Mouse (Mus musculus) CD8-positive naive resting alpha-beta T cell, adult 2 months (primary cell): ENCODE data around the gene Mecom.

Experiments used
- DNase-seq, 2 experiments: peaks; one replicate each; pipeline ENCODE4 v3.0.0; 2022; ENCODE audit warnings: low read depth in 2 of 2, low spot score in 2 of 2

The Mecom gene

DNA sequence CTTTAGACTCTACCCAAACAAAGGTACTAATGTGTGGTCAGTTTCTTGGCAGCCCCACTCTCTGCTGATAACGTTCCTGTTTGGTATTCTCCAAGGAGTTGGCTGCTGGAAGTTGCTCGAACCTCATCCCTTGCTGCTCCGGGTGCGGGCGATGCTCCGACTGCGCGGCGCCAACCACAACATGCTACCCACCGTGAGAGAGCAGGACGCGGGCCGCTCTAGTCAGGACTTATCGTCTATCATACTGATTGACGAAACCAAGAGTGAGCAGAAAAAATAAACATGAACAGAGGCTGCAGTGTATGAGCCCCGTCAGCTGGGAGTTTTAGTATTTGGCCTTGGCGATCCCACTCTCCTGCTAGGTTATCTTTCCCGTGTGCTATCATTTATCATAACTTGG is 441.3 kb downstream of the Mecom start:
- no peak for DNase-seq

DNA sequence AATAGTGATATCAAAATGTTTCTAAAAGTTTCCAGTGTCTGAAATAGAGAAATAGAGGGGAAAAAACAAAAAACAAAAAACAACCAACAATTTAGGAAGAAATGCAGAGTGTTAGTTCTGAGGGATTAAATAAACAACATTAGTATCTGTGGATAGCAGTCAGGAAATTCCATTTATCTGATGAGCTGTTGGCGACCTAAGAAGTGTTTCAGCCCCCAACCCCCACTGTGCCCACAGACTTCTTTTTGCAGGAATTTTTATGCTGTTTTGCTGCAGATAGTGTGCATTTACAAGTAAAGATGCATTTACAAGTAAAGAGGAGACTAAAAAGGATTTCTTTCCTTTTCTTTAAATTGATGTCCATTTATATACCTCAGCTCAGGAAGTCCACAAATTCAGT is 441.9 kb downstream of the Mecom start:
- no peak for DNase-seq

- DNase-seq = no peak
Observed at GRCm38 (mm10) chr3:30105194-30105823, 442.5 kb downstream of the Mecom start.

DNA sequence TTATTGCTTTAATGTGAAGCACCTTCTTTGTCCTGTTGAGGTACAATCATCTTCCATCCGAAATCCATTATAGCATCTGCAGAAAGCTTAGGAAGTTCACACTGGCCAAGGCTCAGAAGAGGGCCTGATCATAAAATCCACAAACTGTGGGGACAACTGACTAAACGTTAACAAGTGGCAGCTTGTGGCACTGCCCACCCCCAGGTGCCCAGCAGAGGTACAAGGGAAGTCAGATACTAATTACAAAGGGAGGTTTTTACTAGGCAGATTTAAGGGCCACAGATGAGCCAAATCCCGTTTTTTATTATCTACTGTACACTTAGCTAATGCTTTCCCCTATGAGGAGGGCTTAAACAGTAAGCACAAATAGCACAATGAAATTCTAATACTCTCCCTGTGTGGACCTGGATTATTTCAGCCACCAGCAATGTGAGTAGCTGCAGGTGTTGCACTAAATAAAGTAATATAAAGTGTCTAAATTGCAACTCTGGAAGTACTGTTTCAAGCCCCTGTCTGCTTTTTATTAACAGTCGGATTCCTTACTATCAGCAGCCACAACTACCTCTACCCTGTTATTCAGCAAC is 443.2 kb downstream of the Mecom start:
- DNase-seq = no peak

DNA sequence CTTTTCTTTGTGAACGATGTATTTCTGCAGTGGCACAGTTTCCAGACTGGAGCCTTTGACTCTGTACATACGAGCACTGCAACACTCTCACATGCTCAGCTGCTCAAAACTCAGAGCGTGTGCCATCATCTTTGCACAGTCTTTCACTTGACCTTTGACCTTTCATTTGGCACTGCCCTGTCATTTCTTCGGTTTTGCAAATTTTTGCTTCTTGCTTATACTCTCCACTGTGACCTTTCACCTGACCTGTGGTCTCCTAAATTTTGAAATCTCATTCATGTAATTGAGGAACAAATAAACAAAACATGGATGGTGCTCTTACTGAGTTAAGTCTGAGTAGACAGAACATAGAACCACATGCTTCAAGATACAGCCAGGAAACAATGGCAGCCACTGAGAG is 446.7 kb downstream of the Mecom start:
- no peak for DNase-seq

GRCm38 (mm10) chr3:30097713-30098112 is 450.1 kb downstream of the Mecom start:
- no peak for DNase-seq

DNA sequence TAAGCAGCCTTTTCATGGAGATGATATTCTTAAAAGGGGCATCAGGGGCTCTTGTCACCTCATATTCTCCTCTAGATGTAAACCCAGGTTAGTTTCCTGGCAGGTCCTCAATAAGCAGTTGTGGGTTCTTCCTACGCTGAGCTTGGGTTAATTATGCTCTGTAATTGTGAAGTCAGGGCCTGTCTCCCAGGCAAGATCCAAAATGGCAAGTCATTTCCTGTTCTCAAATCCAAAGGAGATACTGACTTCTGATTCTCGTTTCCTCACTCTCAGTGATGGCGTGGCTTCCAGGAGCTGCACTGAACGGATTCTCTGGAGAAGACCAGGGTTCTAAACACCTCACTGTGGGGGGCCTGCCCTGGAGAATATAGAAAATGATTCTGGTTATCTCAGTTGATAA is 450.7 kb downstream of the Mecom start:
- DNase-seq = no peak

- DNase-seq = no peak
Observed at GRCm38 (mm10) chr3:30093005-30093404, 454.8 kb downstream of the Mecom start.

DNA sequence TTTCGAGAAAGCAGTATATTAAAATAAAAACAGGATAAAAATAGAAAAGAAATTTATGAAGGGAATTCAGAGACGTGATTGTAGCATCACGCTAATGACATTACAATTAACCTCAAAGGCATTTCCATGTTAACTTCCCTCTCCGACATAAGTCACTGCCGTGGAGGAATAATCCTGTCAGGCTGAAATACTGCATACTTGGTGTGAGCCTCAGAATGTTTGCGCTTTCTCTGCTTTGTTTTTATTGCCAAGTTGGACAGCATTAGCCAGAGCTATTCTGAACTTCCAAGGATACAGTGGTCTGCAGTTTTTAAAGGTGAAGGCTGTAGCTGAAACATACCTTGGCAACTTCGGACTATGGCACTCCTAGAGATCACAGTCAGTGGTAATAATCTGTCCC is 455.3 kb downstream of the Mecom start:
- DNase-seq = no peak

GRCm38 (mm10) chr3:30091860-30092259 is 455.9 kb downstream of the Mecom start:
- DNase-seq = no peak

GRCm38 (mm10) chr3:30091401-30091800 is 456.4 kb downstream of the Mecom start:
- no peak for DNase-seq

DNA sequence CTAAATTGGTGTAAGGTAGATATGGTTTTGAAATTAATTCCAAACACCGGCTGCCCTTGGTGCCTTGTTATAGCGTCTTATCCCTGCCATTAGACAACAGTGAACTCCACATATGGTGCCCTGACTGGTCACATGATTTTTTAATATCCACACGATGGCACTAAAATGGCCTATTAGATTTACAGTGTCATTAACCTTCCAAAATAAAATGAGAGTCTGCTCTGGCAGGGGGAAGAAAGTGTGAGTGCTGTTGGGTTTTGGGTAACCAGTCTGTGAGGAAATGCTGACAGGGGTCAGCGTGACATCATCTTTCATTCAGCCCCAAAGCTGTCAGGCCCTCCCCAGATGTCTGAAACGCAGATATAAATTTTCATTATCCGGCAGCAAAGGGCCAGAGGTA is 461.7 kb downstream of the Mecom start:
- DNase-seq = no peak

GRCm38 (mm10) chr3:30083842-30084241 is 464.0 kb downstream of the Mecom start:
- no peak for DNase-seq

- no peak for DNase-seq
Observed at GRCm38 (mm10) chr3:30083268-30083667, 464.5 kb downstream of the Mecom start.

- no peak for DNase-seq
Observed at GRCm38 (mm10) chr3:30080827-30081226, 467.0 kb downstream of the Mecom start.

DNA sequence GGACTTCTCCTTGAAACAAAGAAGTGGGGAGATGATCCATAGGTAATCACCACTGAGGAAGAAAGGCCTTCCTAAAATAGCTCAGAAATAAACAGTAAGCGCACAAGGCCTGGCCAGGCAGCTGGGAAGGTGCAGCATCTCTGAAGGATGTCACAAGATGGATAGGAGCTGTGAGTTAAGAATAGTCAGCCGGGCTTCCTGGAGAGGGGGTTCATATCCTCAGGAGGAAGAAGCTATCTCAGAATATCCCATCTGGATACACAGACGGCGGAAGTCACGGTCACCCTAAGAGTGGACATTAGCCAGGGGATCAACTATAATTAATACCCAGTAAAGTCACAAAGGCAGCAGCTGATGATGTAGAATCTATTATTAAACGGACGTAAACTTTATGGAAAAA is 471.3 kb downstream of the Mecom start:
- no peak for DNase-seq

DNA sequence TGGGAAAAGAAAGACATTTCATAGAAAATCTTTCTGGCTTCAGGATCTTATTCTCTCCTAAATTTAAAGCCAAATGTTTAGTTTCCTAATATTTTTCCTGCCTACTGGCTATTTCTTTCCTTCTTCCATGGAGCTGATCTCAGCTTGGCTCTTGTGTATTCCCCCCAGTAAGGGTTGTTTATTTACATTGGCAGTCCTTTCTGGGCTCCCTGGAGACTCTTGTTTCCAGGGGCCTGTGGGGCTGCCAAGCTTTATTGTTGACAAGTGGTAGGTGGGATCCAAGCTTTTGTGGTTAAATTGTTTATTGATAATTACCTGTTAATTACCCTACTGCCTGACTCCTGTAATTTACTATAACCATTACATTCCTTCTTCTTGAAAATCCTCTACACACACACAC is 476.5 kb downstream of the Mecom start:
- DNase-seq = no peak

DNA sequence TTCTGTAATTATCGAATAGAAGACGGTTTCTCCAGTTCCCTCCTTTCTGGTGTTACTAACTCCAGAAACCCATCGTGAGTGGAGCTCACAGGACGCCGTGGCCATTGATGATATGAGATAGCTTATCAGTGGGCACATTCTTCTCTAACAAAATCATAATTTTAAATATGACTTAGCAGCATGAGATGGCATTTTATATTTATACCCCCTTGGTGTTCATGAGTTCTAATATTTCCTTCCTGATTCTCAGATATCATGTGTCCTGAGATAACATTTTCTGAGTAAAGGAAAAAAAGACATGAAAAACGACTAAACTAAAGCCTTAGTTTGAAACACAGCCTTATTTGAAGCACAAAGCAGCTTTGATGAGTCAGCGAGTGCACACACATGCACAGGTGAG is 481.3 kb downstream of the Mecom start:
- DNase-seq = no peak

DNA sequence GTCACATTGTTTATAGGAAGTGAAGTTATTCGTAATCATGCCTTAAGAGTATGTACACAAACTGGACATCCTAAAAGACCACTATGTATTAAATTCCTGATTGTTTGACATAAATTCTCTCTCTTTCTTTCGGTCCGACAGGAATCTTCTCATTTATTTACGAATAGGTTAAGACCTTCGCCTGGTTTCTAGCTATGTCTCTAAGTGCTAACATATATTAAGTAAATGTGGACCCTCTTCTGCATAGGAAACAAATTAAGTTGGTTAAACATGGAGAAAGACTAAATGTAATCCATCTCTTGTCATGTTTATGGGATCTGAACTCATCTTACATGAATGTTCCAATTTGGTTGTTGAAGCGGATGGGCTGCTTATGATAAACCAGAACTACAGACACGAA is 487.8 kb downstream of the Mecom start:
- no peak for DNase-seq

DNA sequence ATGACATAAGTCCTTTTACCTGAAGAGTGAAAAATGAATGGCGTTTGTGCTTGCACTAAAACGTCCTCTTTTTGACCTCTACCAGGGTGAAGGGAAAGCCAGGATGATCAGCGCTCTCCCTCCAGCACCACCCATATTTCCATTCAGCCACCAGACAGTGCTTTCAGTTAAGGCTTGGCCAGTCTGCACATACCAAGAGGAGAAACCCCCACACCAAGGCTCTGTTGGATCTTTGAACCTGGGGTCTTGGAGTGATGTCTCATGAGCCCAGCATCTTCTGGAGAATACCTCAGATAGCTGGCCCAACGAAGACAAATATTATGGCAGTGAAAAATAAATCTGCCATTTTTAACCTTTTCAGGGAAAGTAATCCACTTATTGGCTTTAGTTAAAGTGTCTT is 488.2 kb downstream of the Mecom start:
- DNase-seq = no peak

- DNase-seq = no peak
Observed at GRCm38 (mm10) chr3:30051287-30051686, 496.5 kb downstream of the Mecom start.

DNA sequence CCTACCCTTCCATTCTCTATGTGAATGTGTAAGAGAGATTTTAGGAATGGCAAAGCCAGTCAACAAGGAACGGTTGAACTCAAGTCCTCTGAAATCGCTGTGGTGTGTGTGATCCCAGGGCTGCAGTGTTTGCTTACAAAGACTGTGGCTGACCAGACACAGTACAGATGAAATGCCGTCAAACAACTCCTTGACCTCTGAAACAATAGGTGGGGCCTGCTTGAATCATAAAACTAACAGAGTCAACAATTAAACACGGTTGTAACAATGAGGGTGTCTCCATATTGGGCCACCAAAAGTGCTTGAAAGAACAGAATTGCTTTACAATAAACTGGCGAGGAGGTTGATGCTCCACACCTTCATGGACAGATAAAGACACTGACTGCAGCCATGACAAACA is 497.0 kb downstream of the Mecom start:
- no peak for DNase-seq

DNA sequence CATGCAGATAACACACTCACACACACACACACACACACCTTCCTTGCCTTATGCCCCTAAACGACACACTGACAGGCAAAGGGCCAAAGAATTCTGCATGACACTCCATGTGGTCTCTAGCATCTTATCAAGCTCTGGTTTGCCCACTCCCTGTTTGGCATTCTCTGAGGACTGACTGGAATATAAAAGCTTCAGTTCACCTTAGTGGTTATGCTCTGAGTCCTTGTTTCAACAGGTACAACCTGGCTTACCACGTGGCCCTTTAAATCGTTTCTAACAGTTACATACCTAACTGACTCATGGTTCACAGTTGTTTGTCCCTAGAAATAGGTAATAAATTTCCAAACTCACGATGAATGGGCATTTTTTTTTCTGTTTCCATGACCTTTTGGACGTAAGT is 499.0 kb downstream of the Mecom start:
- DNase-seq = no peak
